Mouse (Mus musculus): ENCODE data around the gene Mfn2. TPM values are rescaled to one million over a fixed set of nuclear protein-coding genes. Genes with fewer than 3 reads are reported as not detected.
"Not testable (repeated sequence)": the region's sequence is repeated elsewhere in the genome, so short reads cannot be mapped to it uniquely, and the experiment has no call there.

Mfn2 gene
- total RNA-seq, 2 experiments from 2014 or later = 689 to 706 TPM

- intact Hi-C loops (cut with DNase I) = no loop called here
Measured at GRCm38 (mm10) chr4:147879456-147879855, 25.0 kb downstream of the Mfn2 start.

DNA sequence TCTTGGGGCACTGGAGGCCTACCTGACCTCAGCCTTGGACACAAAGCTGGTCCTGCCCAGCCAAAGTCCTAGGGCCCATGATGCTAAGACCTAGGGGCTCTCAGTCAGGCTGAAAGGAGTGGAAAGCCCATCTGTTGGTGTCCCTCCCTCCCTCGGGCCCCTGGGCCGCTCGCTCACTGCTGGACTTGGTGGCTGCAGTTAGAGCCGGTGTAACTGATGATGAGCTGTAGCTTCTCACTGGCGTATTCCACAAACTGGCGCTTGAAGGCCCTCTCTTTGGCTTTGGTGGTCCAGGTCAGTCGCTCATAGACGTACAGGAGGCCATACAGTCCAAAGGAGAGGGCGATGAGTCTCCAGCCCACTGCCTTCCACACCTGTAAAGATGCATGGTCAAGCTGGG is 26.0 kb downstream of the Mfn2 start:
- intact Hi-C loops (cut with DNase I) = no loop called here
- no peak for DNase-seq (ENCODE audit: low spot score)

More at GRCm38 (mm10) chr4:147879456-147879855, 25.0 kb downstream of the Mfn2 start:
- DNase-seq (ENCODE audit: low spot score) = no peak

DNA sequence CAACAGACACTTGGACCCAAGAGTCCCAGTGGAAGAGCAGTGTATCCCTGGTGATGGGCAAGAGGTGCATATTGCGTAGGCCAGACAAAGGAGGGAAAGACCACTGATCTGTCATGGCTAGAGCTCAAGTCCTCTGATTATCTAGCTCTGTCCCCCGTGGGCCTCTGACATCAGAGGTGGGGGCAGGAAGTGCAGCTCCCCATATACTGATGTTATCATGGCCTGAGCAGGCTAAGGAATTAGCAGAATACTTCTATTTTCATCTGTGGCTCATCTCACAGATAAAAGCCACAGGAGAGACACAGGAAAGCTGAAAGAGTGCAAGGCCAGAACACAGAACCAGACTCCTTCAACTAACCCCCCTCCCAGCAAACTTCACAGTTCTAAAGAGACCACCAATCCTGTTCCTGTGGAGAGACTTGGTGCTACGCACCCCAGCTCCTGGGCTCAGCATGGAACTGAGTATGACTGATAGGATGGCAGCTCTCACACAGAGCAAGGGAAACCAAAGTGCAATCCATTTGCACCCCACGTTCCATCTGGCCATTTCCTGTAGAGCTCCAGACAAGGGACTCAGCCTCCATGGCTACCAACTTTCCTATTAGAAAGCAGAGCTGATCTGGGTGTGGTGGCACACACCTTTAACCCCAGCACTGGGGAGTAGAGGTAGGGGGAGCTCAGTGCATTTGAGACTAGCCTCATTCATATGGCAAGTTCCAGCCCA is 28.5 kb downstream of the Mfn2 start:
- DNase-seq (ENCODE audit: low spot score) = no peak
- intact Hi-C loops (cut with DNase I) = no loop called here

- no peak for DNase-seq (ENCODE audit: low spot score)
- intact Hi-C loops (cut with DNase I) = loop anchor here (5.0 kb wide), 1 partner anchor 68 kb away; the partner anchor contains the start of gene Plod1
Measured at GRCm38 (mm10) chr4:147869238-147869637, 35.3 kb downstream of the Mfn2 start.

DNA sequence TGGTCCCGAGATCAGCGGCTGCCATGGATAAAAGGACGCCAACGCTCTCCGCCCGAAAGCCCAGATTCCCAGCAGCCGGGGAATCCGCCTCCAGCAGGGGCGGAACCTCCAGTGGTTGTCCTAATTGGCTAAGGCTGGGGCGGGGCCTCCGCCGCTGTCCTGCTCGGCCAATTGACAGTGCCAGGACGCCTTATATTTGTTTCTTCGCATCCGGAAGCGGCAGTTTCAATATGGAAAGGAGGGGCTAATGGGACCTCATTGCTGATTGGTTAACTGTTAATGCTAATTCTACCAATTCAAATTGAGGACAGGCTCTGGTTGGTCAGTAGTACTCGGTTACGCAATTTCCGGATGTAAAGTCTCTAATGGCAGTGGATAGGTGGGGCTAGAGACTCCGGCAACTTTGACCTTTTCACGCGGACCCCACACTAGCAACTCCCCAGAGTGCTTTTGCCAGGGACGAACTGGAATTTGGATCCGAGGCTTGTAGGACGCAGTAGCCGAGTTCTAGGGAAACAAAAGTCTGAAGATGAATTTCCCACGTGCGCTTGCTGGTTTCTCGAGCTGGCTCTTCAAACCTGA is 36.0 kb downstream of the Mfn2 start, which contains the start of the genes Miip and Fv1:
Gene Miip (minus strand): TSS at position 367 of the 582 bp plus-strand sequence.
Gene Fv1 (plus strand): TSS at position 530 of the 582 bp plus-strand sequence.
- intact Hi-C loops (cut with DNase I) = loop anchor here (5.0 kb wide), 1 partner anchor 69 kb away; the partner anchor contains the start of gene Plod1
- peak; percentile 94 for DNase-seq (ENCODE audit: low spot score)

GRCm38 (mm10) chr4:147867563-147868449 is 36.7 kb downstream of the Mfn2 start:
- no peak for DNase-seq (ENCODE audit: low spot score)
- intact Hi-C loops (cut with DNase I) = loop anchor here (2.0 to 5.0 kb wide), 2 partner anchors 19 to 69 kb away; partner anchors contain the start of genes Plod1 and Zfp933

GRCm38 (mm10) chr4:147866793-147867192 is 37.7 kb downstream of the Mfn2 start:
- DNase-seq (ENCODE audit: low spot score) = not testable (repeated sequence)
- intact Hi-C loops (cut with DNase I) = loop anchor here (2.0 to 5.0 kb wide), 2 partner anchors 18 to 71 kb away; partner anchors contain the start of genes Plod1 and Zfp933

DNA sequence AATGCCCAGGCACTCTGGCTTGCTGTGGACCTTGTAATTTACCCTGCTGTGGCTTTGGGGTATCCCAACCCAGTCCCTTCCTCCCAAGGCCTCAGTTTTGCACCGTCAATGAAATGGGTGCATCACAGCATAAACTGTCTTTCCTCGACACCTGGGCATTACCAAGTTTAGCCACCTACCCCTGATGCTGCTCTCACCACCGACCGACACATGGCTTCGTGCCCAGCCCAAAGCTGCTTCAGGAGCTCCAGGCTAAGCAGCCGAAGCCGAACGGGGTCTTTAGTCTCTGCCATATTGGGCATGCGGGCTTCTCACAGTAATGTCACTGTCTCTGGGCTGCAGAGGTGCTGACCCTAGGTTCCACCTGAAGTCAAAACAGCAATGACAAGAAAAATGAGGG is 38.4 kb downstream of the Mfn2 start:
- intact Hi-C loops (cut with DNase I) = loop anchor here (2.0 to 5.0 kb wide), 2 partner anchors 17 to 71 kb away; partner anchors contain the start of genes Plod1 and Zfp933
- no peak for DNase-seq (ENCODE audit: low spot score)

DNA sequence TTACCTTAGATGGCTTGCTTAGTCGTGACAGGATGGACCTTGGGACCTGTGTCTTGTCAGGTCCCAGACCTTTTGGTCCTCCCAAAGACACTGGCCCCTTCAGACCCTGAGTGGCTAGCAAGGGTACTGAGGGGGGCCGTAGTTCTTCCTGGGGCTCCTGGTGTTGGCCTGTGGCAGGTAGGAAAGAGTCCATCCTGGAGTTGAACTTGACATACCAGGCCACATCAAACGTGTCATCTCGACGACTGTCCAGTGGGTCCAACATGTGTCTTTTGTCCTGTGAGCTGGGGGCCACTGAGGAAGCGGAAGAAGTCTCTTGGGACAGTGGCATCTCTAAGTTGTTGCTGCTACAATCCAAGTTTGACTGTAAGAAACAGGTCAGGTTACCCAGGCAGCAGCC is 38.9 kb downstream of the Mfn2 start:
- intact Hi-C loops (cut with DNase I) = loop anchor here (2.0 to 5.0 kb wide), 2 partner anchors 17 to 72 kb away; partner anchors contain the start of genes Plod1 and Zfp933
- no peak for DNase-seq (ENCODE audit: low spot score)

DNA sequence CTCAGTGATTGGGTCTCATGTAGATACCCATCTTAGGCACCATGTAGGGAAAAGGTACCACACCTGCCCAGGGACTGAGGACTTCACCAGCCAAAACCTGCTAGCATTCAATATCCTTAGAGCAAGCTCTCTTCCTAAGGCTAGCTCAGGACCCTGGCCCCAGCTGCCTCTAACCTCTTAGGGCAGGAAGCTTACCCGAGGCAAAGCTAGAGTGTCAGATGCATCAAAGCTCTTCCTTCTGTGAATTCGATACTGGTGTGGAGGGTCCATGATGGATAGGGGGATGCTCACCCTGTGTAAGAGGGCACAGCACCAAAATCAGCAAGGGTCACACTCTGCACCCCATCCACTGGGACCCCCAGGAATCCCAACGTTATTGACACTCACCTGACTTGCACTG is 42.5 kb downstream of the Mfn2 start:
- no peak for DNase-seq (ENCODE audit: low spot score)

DNA sequence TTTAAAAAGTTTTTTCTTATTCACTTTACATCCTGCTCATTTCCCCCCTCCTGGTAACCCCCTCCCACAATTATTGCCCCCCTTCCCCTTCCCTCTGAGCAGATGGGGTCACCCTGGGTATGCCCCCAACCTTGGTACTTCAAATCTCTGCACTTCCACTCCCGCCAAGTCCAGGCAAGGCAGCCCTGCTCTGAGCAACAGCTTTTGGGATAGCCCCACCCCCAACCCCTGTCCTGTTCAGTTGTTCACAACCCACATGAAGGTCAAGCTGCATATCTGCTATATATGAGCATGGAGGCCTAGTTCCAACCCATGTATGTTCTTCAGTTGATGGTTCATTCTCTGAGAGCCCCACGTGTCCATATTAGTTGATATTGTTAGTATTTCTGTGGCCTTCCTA is 53.7 kb downstream of the Mfn2 start:
- DNase-seq (ENCODE audit: low spot score) = no peak
- intact Hi-C loops (cut with DNase I) = no loop called here

More for the DNA sequence above, 42.5 kb downstream of the Mfn2 start:
- intact Hi-C loops (cut with DNase I) = no loop called here

DNA sequence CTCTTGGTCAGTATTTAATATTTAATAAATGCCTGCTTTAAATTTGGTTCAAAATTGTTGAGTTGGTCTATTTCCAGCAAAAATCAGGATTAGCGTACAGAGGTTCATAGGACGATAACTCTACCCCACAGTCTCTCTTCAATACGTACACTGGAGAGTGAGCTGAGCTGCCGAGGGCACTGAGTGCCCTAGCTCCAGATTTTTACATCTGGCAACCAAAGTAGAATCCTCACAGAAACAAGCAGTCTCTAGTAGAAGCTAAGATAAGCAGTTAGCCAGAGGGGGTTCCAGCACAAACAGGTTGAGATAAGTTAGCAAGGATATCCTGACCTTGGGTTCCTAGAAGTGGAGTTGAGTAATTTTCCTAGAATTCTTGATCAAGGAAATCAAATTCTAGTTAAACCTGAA is 55.9 kb downstream of the Mfn2 start:
- intact Hi-C loops (cut with DNase I) = loop anchor here (2.0 kb wide), 2 partner anchors 18 to 56 kb away; partner anchors contain the start of gene Mfn2
- no peak for DNase-seq (ENCODE audit: low spot score)

DNA sequence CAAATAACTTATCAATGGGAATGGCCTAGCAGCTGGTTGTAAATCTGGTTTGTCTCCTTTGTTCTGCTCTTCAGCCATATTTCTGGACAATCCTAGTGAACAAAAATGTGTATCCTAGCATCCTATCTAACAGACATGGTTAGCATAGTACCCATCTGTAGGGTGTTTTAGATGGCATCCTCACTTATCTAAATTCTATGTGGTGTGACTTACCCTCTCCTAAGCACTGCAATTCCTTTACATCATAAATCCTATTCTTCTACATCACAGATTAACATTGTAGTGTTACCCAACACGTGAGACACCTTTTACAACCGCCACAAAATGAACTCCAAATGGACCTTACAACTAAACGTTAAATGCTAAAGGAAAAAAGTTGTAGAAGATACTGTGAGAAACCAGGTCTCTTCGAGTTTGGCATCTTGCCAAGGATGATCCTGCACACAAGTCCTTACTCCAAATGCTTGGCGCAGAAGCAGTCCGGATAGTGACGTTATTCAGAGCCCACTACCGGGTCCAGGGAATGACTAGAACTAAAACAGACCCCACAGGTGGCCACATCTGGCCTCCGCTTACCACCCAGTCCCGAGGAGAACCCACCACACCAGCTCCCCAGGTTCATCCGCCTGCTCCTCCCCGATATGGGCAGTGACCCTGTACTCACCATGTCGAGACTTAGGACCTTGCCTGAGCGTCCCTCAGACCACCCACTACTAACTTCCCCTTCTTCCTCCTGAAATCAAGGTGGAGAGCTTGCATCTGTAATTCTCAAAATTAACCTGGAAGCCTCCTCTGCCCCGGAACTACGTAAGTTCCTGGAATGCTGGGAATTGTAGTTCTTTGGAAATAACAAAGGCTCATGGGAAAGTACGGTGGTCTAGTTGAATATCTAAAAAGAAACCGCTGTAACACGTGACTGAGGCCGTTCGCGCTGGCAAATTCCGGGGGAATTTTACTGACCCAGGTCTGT is 56.6 kb downstream of the Mfn2 start, which contains the start of gene Zfp933:
Gene Zfp933 (minus strand): TSS at position 753 of the 970 bp plus-strand sequence.
- intact Hi-C loops (cut with DNase I) = loop anchor here (2.0 kb wide), 2 partner anchors 19 to 57 kb away; partner anchors contain the start of gene Mfn2

GRCm38 (mm10) chr4:147842871-147843270 is 61.6 kb downstream of the Mfn2 start:
- intact Hi-C loops (cut with DNase I) = no loop called here
- DNase-seq (ENCODE audit: low spot score) = no peak

More for the DNA sequence above, 56.6 kb downstream of the Mfn2 start, which contains the start of gene Zfp933:
- peak; percentile 42 for DNase-seq (ENCODE audit: low spot score)

DNA sequence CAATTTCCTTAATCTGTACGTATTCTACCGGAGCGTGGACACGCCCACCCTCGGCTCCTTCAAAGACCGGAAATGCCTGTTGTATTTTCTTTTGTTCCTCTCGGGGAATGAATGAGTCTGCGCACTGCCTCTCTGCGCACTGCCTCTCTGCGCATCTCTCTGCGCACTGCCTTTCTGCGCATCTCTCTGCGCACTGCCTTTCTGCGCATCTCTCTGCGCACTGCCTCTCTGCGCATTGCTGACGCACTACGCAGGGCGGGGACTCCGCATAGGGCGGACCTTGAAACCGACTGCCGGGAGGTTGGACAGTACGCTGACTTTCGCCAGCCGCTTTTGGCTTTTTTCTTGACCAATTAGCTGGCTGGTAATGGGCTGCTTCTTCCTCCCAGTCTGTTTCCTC is 65.2 kb downstream of the Mfn2 start:
- intact Hi-C loops (cut with DNase I) = not testable (repeated sequence)
- DNase-seq (ENCODE audit: low spot score) = peak; percentile 50

DNA sequence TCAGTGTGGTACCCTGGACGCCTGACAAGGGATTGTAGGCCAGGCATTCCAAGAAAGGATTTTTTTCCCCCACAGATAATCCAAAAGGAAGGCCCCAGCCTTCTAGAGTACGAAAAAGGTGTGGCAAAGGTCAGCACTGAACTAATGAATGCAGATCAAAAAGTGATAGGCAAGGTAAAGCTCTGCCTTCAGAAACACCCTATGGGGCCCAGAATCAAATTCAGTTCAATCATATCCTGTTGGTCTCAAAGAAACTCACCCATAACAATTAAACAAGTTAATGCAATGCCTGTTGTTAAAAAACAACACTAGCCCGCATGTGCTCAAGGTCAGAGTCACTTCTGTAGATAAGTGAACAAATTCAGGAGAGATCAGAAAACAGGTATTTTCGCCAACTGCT is 80.1 kb downstream of the Mfn2 start:
- DNase-seq (ENCODE audit: low spot score) = no peak
- intact Hi-C loops (cut with DNase I) = no loop called here
